Mouse (Mus musculus) midbrain, embryonic 14.5 days (tissue): Measurements from ENCODE around the gene Bicc1. TPM values are rescaled to one million over a fixed set of nuclear protein-coding genes. Genes with fewer than 3 reads are reported as not detected.

Experiments used
- ATAC-seq: fragments of 200-750 bp; cut with Nextera tagmentation; 2 replicates; pipeline ENCODE4 v1.8.0; 2017; ENCODE audit warnings: moderate number of reproducible peaks, moderate library complexity; ENCODE audit not compliant: low FRiP score, low TSS enrichment
- DNase-seq: peaks from one replicate; pipeline ENCODE4 v3.0.0-alpha.2; 2015
- H3K27ac ChIP-seq: fragments of 300-500 bp; sonication (generic); replicated peaks from 2 replicates; pipeline ENCODE4 v1.5.1; 2014; ENCODE audit warnings: mild to moderate bottlenecking, low read depth, low read length, moderate library complexity
- H3K27me3 ChIP-seq: fragments of 300-500 bp; sonication (generic); 2 replicates; pipeline ENCODE4 v1.6.1; 2014; ENCODE audit warnings: low read length, control low read depth, mixed read lengths; ENCODE audit not compliant: control insufficient read depth, insufficient read depth
- H3K36me3 ChIP-seq: fragments of 300-500 bp; sonication (generic); 2 replicates; pipeline ENCODE4 v1.6.1; 2014; ENCODE audit warnings: low read length, control low read depth; ENCODE audit not compliant: control insufficient read depth, insufficient read depth
- H3K4me1 ChIP-seq: fragments of 300-500 bp; sonication (generic); 2 replicates; pipeline ENCODE4 v1.6.1; 2014; ENCODE audit warnings: mild to moderate bottlenecking, antibody characterized with exemption, low read length, control low read depth; ENCODE audit not compliant: control insufficient read depth, insufficient read depth
- H3K4me2 ChIP-seq: fragments of 300-500 bp; sonication (generic); 2 replicates; pipeline ENCODE4 v1.6.1; 2014; ENCODE audit warnings: mild to moderate bottlenecking, low read length, moderate library complexity
- H3K4me3 ChIP-seq: fragments of 300-500 bp; sonication (generic); replicated peaks from 2 replicates; pipeline ENCODE4 v1.5.1; 2014; ENCODE audit warnings: low read depth, low read length
- H3K9ac ChIP-seq: fragments of 300-500 bp; sonication (generic); replicated peaks from 2 replicates; pipeline ENCODE4 v1.6.1; 2014; ENCODE audit warnings: mild to moderate bottlenecking, low read length, moderate library complexity
- H3K9me3 ChIP-seq: fragments of 300-500 bp; sonication (generic); 2 replicates; pipeline ENCODE4 v1.6.1; 2016; ENCODE audit warnings: low read length, control low read depth, mixed read lengths; ENCODE audit not compliant: control insufficient read depth
- WGBS: fragments of 180-500 bp; shearing (Covaris S2); extraction: QIAGEN DNeasy Blood & Tissue Kit; methylation state at CpG from one replicate; pipeline ENCODE4 v1.1.7; 2014; 5-methylcytosine and 5-hydroxymethylcytosine counted together
- polyA plus RNA-seq: library from polyadenylated mRNA; unstranded; fragments of >200 nt; fragmentation: Nextera tagmentation; extraction: Ambion mirVana; gene quantifications from 2 replicates; pipeline ENCODE4 v1.2.1, GENCODE M21; 2014

Bicc1 gene
- polyA plus RNA-seq, 1 experiment from 2014 or later = 6.2 TPM

- Histone ChIP-seq H3K9me3 (no peaks in the 10 kb centered on the region), H3K27ac (no peak overlapping the region), H3K36me3 (no peaks in the 10 kb centered on the region), H3K4me2 (no peak overlapping the region), H3K4me1 (no peaks in the 10 kb centered on the region), H3K9ac (no peak overlapping the region), H3K27me3 (no peaks in the 10 kb centered on the region), H3K4me3 (no peak overlapping the region)
- 97% methylated on average over 1 of the region's 1 CpGs for WGBS
- DNase-seq (no peak), ATAC-seq (no peak)
Measured at GRCm38 (mm10) chr10:71171414-71171813, 11.9 kb upstream of the Bicc1 start.

- no peak for ATAC-seq
- Histone ChIP-seq H3K27me3 (no peaks in the 10 kb centered on the region), H3K4me1 (no peaks in the 10 kb centered on the region), H3K9me3 (no peaks in the 10 kb centered on the region), H3K4me3 (no peak overlapping the region), H3K27ac (no peak overlapping the region), H3K9ac (no peak overlapping the region), H3K4me2 (no peak overlapping the region), H3K36me3 (no peaks in the 10 kb centered on the region)
- DNase-seq = no peak
- WGBS = 93% methylated on average over 5 of the region's 5 CpGs
Measured at GRCm38 (mm10) chr10:71170771-71171170, 11.3 kb upstream of the Bicc1 start.

GRCm38 (mm10) chr10:71169811-71170210 lies 10.3 kb upstream of the Bicc1 start:
- DNase-seq (no peak), ATAC-seq (no peak)
- no peaks in the 10 kb centered on the region for H3K27me3 ChIP-seq
- no peak overlapping the region for H3K27ac ChIP-seq
- no peak overlapping the region for H3K9ac ChIP-seq
- no peaks in the 10 kb centered on the region for H3K4me1 ChIP-seq
- no peak overlapping the region for H3K4me3 ChIP-seq
- H3K9me3 ChIP-seq = no peaks in the 10 kb centered on the region
- WGBS = 93% methylated on average over 10 of the region's 10 CpGs
- no peaks in the 10 kb centered on the region for H3K36me3 ChIP-seq
- H3K4me2 ChIP-seq = no peak overlapping the region

GRCm38 (mm10) chr10:71169171-71169570 lies 9.7 kb upstream of the Bicc1 start:
- Histone ChIP-seq H3K9ac (no peak overlapping the region), H3K27ac (no peak overlapping the region), H3K27me3 (no peaks in the 10 kb centered on the region), H3K36me3 (no peaks in the 10 kb centered on the region), H3K4me2 (no peak overlapping the region), H3K9me3 (no peaks in the 10 kb centered on the region), H3K4me1 (no peaks in the 10 kb centered on the region), H3K4me3 (no peak overlapping the region)
- no peak for DNase-seq
- WGBS = 41% methylated on average over 4 of the region's 4 CpGs
- ATAC-seq = no peak

GRCm38 (mm10) chr10:71160449-71160848 lies 949 bp upstream of the Bicc1 start:
- H3K9ac ChIP-seq = no peak overlapping the region
- ATAC-seq = no peak
- H3K4me2 ChIP-seq = no peak overlapping the region
- no peaks in the 10 kb centered on the region for H3K36me3 ChIP-seq
- DNase-seq = no peak
- no peaks in the 10 kb centered on the region for H3K9me3 ChIP-seq
- no peak overlapping the region for H3K4me3 ChIP-seq
- H3K27me3 ChIP-seq = 0 out of 2 replicates have a peak, but pooled peaks cover 5% of the 10 kb centered on the region
- no peak overlapping the region for H3K27ac ChIP-seq
- H3K4me1 ChIP-seq = 0 out of 2 replicates have a peak, but pooled peaks cover 8% of the 10 kb centered on the region
- 82% methylated on average over 12 of the region's 12 CpGs for WGBS

GRCm38 (mm10) chr10:71158940-71159675 lies 392 bp downstream of the Bicc1 start:
- Histone ChIP-seq H3K4me1 (0 out of 2 replicates have a peak, but pooled peaks cover 8% of the 10 kb centered on the region), H3K27ac (peak overlapping the region; percentile 20; the same call in 1 of the 2 replicates), H3K9ac (peak overlapping the region; percentile 68), H3K27me3 (0 out of 2 replicates have a peak, but pooled peaks cover 5% of the 10 kb centered on the region), H3K4me3 (peak overlapping the region; percentile 62), H3K36me3 (no peaks in the 10 kb centered on the region), H3K9me3 (no peaks in the 10 kb centered on the region), H3K4me2 (peak overlapping the region; percentile 97)
- DNase-seq = peak; percentile 68
- under 1% methylated on average over 60 of the region's 65 CpGs for WGBS
- ATAC-seq = peak; percentile 88

- no peaks in the 10 kb centered on the region for H3K9me3 ChIP-seq
- 86% methylated on average over 5 of the region's 5 CpGs for WGBS
Measured at GRCm38 (mm10) chr10:71156569-71156968, 2.9 kb downstream of the Bicc1 start.

GRCm38 (mm10) chr10:71153610-71154009 lies 5.9 kb downstream of the Bicc1 start:
- Histone ChIP-seq H3K9me3 (no peaks in the 10 kb centered on the region), H3K27ac (no peak overlapping the region), H3K9ac (no peak overlapping the region), H3K4me2 (no peak overlapping the region), H3K4me1 (0 out of 2 replicates have a peak, but pooled peaks cover 4% of the 10 kb centered on the region), H3K27me3 (no peaks in the 10 kb centered on the region), H3K4me3 (no peak overlapping the region), H3K36me3 (no peaks in the 10 kb centered on the region)
- ATAC-seq = no peak
- DNase-seq = no peak
- 95% methylated on average over 6 of the region's 6 CpGs for WGBS

More at GRCm38 (mm10) chr10:71156569-71156968, 2.9 kb downstream of the Bicc1 start:
- no peak overlapping the region for H3K27ac ChIP-seq
- no peak for DNase-seq
- 0 out of 2 replicates have a peak, but pooled peaks cover 5% of the 10 kb centered on the region for H3K27me3 ChIP-seq
- 0 out of 2 replicates have a peak, but pooled peaks cover 8% of the 10 kb centered on the region for H3K4me1 ChIP-seq
- no peak for ATAC-seq
- H3K9ac ChIP-seq = no peak overlapping the region
- H3K4me3 ChIP-seq = no peak overlapping the region
- H3K4me2 ChIP-seq = no peak overlapping the region
- H3K36me3 ChIP-seq = no peaks in the 10 kb centered on the region

- Histone ChIP-seq H3K9ac (no peak overlapping the region), H3K36me3 (no peaks in the 10 kb centered on the region), H3K9me3 (no peaks in the 10 kb centered on the region), H3K27ac (no peak overlapping the region), H3K4me2 (no peak overlapping the region), H3K27me3 (no peaks in the 10 kb centered on the region), H3K4me3 (no peak overlapping the region), H3K4me1 (no peaks in the 10 kb centered on the region)
- DNase-seq = no peak
- ATAC-seq = no peak
- 89% methylated on average over 1 of the region's 1 CpGs for WGBS
Measured at GRCm38 (mm10) chr10:71153138-71153537, 6.4 kb downstream of the Bicc1 start.
